8 mouse cellular contexts compared by ENCODE assay signal in genomic region chr12:69436839-69437501, GRCm38 (mm10).
DNase-seq lines count a peak whose midpoint lies in the region; ATAC-seq lines count a peak whose summit lies in the region.

No protein-coding gene starts in this region.

- H3K27ac ChIP-seq in kidney, embryonic 15.5 days = peak overlapping the region; percentile 83
- peak overlapping the region; percentile 59 for H3K27ac ChIP-seq in embryonic facial prominence, embryonic 10.5 days (replicated peaks)
- no peak overlapping the region for H3K27ac ChIP-seq in liver, embryonic 12.5 days

- intact Hi-C loops in left cerebral cortex, postnatal 4 days (cut with DNase I) = no loop called here

- ATAC-seq in kidney, embryonic 15.5 days (replicated peaks; ENCODE audit: low FRiP score) = peak; percentile 89
- peak; percentile 56 for ATAC-seq in CD4-positive, CD25-positive, alpha-beta regulatory T cell, adult 4 months
- no peak for ATAC-seq in liver, embryonic 12.5 days
- no peak for ATAC-seq in erythroblast, adult 5-6 weeks (replicated peaks; ENCODE audit: low FRiP score, poor library complexity, severe bottlenecking)

- H3K27me3 ChIP-seq in kidney, embryonic 15.5 days = no peaks in the 10 kb centered on the region
- no peaks in the 10 kb centered on the region for H3K27me3 ChIP-seq in embryonic facial prominence, embryonic 10.5 days (replicated peaks; ENCODE audit: low read depth, poor library complexity, severe bottlenecking)
- H3K27me3 ChIP-seq in liver, embryonic 12.5 days (replicated peaks) = no peaks in the 10 kb centered on the region

- no peak overlapping the region for H3K4me3 ChIP-seq in kidney, embryonic 15.5 days (replicated peaks)
- no peak overlapping the region for H3K4me3 ChIP-seq in embryonic facial prominence, embryonic 10.5 days
- no peak overlapping the region for H3K4me3 ChIP-seq in liver, embryonic 12.5 days

- 54% methylated on average over 10 of the region's 10 CpGs for whole genome bisulfite sequencing in kidney, embryonic 15.5 days
- WGBS in embryonic facial prominence, embryonic 10.5 days = 39% methylated on average over 10 of the region's 10 CpGs
- 55% methylated on average over 10 of the region's 10 CpGs for WGBS in liver, embryonic 12.5 days (ENCODE audit: insufficient replicate concordance)

- H3K36me3 ChIP-seq in kidney, embryonic 15.5 days = no peaks in the 10 kb centered on the region
- no peaks in the 10 kb centered on the region for H3K36me3 ChIP-seq in embryonic facial prominence, embryonic 10.5 days (replicated peaks)
- no peaks in the 10 kb centered on the region for H3K36me3 ChIP-seq in liver, embryonic 12.5 days

- no peak for DNase-seq in kidney, adult 11 months
- DNase-seq in embryonic facial prominence, embryonic 10.5 days (ENCODE audit: low spot score) = peak; percentile 40
- peak; percentile 27 for DNase-seq in left cerebral cortex, postnatal 4 days
- no peak for DNase-seq in thymus, postnatal 25 days

- H3K4me2 ChIP-seq in kidney, embryonic 15.5 days = no peak overlapping the region
- H3K4me2 ChIP-seq in liver, embryonic 12.5 days = no peak overlapping the region

- no peak overlapping the region for H3K9ac ChIP-seq in kidney, embryonic 15.5 days
- no peak overlapping the region for H3K9ac ChIP-seq in liver, embryonic 12.5 days

- H3K9me3 ChIP-seq in kidney, embryonic 15.5 days (replicated peaks) = peaks cover 4% of the 10 kb centered on the region; the same call in 1 of the 2 replicates
- H3K9me3 ChIP-seq in embryonic facial prominence, embryonic 10.5 days = no peaks in the 10 kb centered on the region
- no peaks in the 10 kb centered on the region for H3K9me3 ChIP-seq in liver, embryonic 12.5 days (replicated peaks)

- peaks cover 29% of the 10 kb centered on the region for H3K4me1 ChIP-seq in kidney, embryonic 15.5 days
- 0 out of 2 replicates have a peak, but pooled peaks cover 6% of the 10 kb centered on the region for H3K4me1 ChIP-seq in embryonic facial prominence, embryonic 10.5 days
- no peaks in the 10 kb centered on the region for H3K4me1 ChIP-seq in liver, embryonic 12.5 days

Comparison
In these comparisons a context has a peak if more than half of its experiments do, and no peak if none do; other contexts are left out.
1. ATAC-seq: peak in kidney, embryonic 15.5 days (single experiment) and CD4-positive, CD25-positive, alpha-beta regulatory T cell, adult 4 months (single experiment); none in liver, embryonic 12.5 days (single experiment) and erythroblast, adult 5-6 weeks (single experiment).
2. DNase-seq: peak in embryonic facial prominence, embryonic 10.5 days (single experiment) and left cerebral cortex, postnatal 4 days (single experiment); none in kidney, adult 11 months (single experiment) and thymus, postnatal 25 days (single experiment).